Mouse (Mus musculus) neural tube, embryonic 11.5 days (tissue): Measurements from ENCODE around the gene C6. TPM values are rescaled to one million over a fixed set of nuclear protein-coding genes. Genes with fewer than 3 reads are reported as not detected.

ENCODE experiments used
- ATAC-seq: fragments of 200-750 bp; cut with Nextera tagmentation; 2 replicates; pipeline ENCODE4 v1.8.0; 2017; ENCODE audit warnings: moderate number of reproducible peaks, mild to moderate bottlenecking, moderate TSS enrichment, moderate library complexity; ENCODE audit not compliant: insufficient read depth, low FRiP score, low TSS enrichment
- DNase-seq: peaks from one replicate; pipeline ENCODE4 v3.0.0-alpha.2; 2015; ENCODE audit warnings: low spot score
- H3K27ac ChIP-seq: fragments of 300-500 bp; sonication (generic); 2 replicates; pipeline ENCODE4 v1.5.1; 2014; ENCODE audit warnings: low read depth, mild to moderate bottlenecking, low read length
- H3K27me3 ChIP-seq: fragments of 300-500 bp; sonication (generic); 2 replicates; pipeline ENCODE4 v1.6.1; 2014; ENCODE audit warnings: mild to moderate bottlenecking, low read length, mixed read lengths; ENCODE audit not compliant: control insufficient read depth, insufficient read depth
- H3K36me3 ChIP-seq: fragments of 300-500 bp; sonication (generic); 2 replicates; pipeline ENCODE4 v1.6.1; 2014; ENCODE audit warnings: mild to moderate bottlenecking, low read length, moderate library complexity, mixed read lengths; ENCODE audit not compliant: control insufficient read depth, insufficient read depth
- H3K4me1 ChIP-seq: fragments of 300-500 bp; sonication (generic); 2 replicates; pipeline ENCODE4 v1.6.1; 2014; ENCODE audit warnings: low read length, mixed read lengths; ENCODE audit not compliant: control insufficient read depth, insufficient read depth
- H3K4me2 ChIP-seq: fragments of 300-500 bp; sonication (generic); 2 replicates; pipeline ENCODE4 v1.6.1; 2014; ENCODE audit warnings: low read depth, mild to moderate bottlenecking, moderate library complexity
- H3K4me3 ChIP-seq: fragments of 300-500 bp; sonication (generic); 2 replicates; pipeline ENCODE4 v1.5.1; 2014; ENCODE audit warnings: low read depth, low read length
- H3K9ac ChIP-seq: fragments of 300-500 bp; sonication (generic); 2 replicates; pipeline ENCODE4 v1.6.1; 2014; ENCODE audit warnings: mild to moderate bottlenecking, low read length
- H3K9me3 ChIP-seq: fragments of 300-500 bp; sonication (generic); 2 replicates; pipeline ENCODE4 v1.6.1; 2016; ENCODE audit warnings: low read length; ENCODE audit not compliant: control insufficient read depth
- WGBS: fragments of 180-500 bp; shearing (Covaris S2); extraction: QIAGEN DNeasy Blood & Tissue Kit; methylation state at CpG from one replicate; pipeline ENCODE4 v1.1.7; 2014; 5-methylcytosine and 5-hydroxymethylcytosine counted together
- polyA plus RNA-seq: library from polyadenylated mRNA; unstranded; fragments of >200 nt; fragmentation: Nextera tagmentation; extraction: Ambion mirVana; gene quantifications from 2 replicates; pipeline ENCODE4 v1.2.1, GENCODE M21; 2014

The C6 gene
- polyA plus RNA-seq, 1 experiment from 2014 or later = not detected

- no peak overlapping the region for H3K4me2 ChIP-seq
- H3K9me3 ChIP-seq = peaks cover 3% of the 10 kb centered on the region; the same call in 1 of the 2 replicates
- no peaks in the 10 kb centered on the region for H3K36me3 ChIP-seq
- no peak overlapping the region for H3K27ac ChIP-seq
- H3K27me3 ChIP-seq = no peaks in the 10 kb centered on the region
- no peak for DNase-seq
- H3K4me1 ChIP-seq = no peaks in the 10 kb centered on the region
- H3K9ac ChIP-seq = no peak overlapping the region
- no peak for ATAC-seq
- H3K4me3 ChIP-seq = no peak overlapping the region
- WGBS = 90% methylated on average over 5 of the region's 5 CpGs
Measured at GRCm38 (mm10) chr15:4814976-4815375, 88.0 kb downstream of the C6 start.

DNA sequence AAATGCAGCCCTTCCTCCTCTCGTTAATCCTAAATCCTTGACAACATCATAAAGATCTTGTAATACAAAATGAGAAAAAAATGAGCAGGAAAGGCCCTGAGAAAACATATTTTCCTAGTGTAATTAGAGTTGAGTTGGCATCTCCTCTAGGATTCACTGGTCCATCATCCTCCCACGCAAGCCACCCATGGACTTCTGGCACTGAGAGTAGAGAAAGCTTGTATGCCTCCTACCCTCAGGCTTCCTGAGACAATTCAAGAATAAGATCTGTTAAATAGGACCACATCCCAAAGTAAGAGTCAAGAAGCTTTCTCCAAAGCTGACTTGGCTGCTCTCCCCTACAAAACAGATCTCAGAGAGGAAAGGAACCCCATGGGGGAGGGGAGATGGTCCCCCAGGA is 88.7 kb downstream of the C6 start:
- H3K27ac ChIP-seq = no peak overlapping the region
- DNase-seq (no peak), ATAC-seq (no peak)
- H3K4me1 ChIP-seq = no peaks in the 10 kb centered on the region
- H3K9ac ChIP-seq = no peak overlapping the region
- H3K4me2 ChIP-seq = no peak overlapping the region
- H3K4me3 ChIP-seq = no peak overlapping the region
- no peaks in the 10 kb centered on the region for H3K27me3 ChIP-seq
- 92% methylated on average over 2 of the region's 2 CpGs for WGBS
- H3K9me3 ChIP-seq = peaks cover 3% of the 10 kb centered on the region; the same call in 1 of the 2 replicates
- H3K36me3 ChIP-seq = no peaks in the 10 kb centered on the region

DNA sequence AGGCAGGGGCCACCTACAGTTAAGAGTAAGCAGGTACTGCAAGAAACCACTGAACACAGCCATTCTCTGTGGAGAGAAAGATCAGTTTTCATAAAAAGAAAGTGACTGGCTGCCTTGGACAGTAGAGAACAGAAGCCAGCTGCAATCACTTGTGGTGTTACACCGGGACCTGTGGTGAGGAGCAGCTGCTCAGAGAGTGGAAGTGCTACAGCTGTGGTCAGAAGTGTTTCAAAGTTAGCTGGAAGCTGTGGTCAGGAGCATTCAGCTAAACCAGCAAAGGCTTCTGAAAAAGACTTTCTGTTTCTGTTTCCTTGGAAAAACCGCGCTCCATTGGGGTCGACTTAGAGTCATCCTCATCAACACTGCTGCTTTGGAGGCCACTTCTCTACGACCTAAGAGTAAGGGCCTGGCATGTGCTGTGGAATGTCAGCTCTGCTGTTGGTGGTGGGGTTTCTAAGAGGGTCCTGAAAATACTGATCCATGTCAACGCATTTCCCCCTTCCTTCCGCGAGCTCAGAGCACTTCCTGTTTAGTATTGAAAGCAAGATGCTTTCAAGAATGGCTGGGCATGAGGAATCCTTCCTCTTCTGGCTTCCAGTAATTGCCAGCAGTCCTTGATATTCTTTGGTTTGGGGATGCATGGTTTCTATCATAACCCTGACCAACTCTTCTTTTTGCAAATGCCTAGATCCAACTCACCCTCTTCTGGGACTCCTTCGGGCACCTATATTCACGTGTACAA is 89.9 kb downstream of the C6 start:
- Histone ChIP-seq H3K9me3 (peaks cover 3% of the 10 kb centered on the region; the same call in 1 of the 2 replicates), H3K27me3 (no peaks in the 10 kb centered on the region), H3K4me1 (no peaks in the 10 kb centered on the region), H3K9ac (no peak overlapping the region), H3K4me2 (no peak overlapping the region), H3K4me3 (no peak overlapping the region), H3K36me3 (no peaks in the 10 kb centered on the region), H3K27ac (no peak overlapping the region)
- ATAC-seq (no peak), DNase-seq (no peak)
- 91% methylated on average over 10 of the region's 10 CpGs for WGBS

DNA sequence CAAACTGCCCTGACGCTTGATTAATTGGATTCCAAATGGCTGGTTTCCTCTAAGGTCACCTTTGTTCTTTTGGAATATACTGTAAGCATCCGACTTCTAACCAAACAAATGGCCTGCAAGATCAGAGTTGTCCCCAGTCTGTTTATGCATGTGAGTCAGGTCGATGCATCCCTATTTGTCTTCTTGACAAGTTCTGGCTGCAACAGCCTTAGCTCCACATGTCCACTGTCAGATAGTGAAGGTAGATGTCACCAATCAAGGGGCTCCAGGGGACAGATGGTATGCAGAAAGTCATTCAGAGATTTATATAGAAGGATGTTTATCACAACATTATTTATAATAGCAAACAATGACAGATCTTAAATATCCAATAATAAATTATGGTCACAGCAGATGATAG is 91.5 kb downstream of the C6 start:
- Histone ChIP-seq H3K9ac (no peak overlapping the region), H3K27ac (no peak overlapping the region), H3K9me3 (peaks cover 3% of the 10 kb centered on the region; the same call in 1 of the 2 replicates), H3K4me3 (no peak overlapping the region), H3K4me1 (no peaks in the 10 kb centered on the region), H3K27me3 (no peaks in the 10 kb centered on the region), H3K36me3 (no peaks in the 10 kb centered on the region), H3K4me2 (no peak overlapping the region)
- DNase-seq (no peak), ATAC-seq (no peak)
- WGBS = 64% methylated on average over 3 of the region's 3 CpGs

DNA sequence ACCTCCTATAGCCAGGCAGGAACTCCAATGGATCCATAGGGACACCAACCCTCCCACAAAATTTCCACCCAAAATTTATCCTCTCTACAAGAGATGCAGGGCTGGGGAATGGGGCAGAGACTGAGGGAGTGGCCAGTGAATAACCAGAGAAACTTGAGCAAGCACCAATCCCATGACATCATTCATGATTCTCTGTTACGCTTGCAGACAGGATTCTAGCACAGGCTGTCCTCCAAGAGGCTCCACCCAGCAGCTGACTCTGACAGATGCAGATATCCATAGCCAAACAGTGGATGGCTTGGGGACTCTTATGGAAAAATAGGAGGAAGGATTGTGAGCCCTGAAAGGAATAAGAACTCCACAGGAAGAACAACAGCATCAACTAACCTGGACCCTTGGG is 94.2 kb downstream of the C6 start:
- Histone ChIP-seq H3K4me3 (no peak overlapping the region), H3K9ac (no peak overlapping the region), H3K36me3 (no peaks in the 10 kb centered on the region), H3K4me1 (no peaks in the 10 kb centered on the region), H3K4me2 (no peak overlapping the region), H3K9me3 (peaks cover 3% of the 10 kb centered on the region; the same call in 1 of the 2 replicates), H3K27me3 (no peaks in the 10 kb centered on the region), H3K27ac (no peak overlapping the region)
- WGBS = 67% methylated on average over 1 of the region's 1 CpGs
- DNase-seq (no peak), ATAC-seq (no peak)

DNA sequence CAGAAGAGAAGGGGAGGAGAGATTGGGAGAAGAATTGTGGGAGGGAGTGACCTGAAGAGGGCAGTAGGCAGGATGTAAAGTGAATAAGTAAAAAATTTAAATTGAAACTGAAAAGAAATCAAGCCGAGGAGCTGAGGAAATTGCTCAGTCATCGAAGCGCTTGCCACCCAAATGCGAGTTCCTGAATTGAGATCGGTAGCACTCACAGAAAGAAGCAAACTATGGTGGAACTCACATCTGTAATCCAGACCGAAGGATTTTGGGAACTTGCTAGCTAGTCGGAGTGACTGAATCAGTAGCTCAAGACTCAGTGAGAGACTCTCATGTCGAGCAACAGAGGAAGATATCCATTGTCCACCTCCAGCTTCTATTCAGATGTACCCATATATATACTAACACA is 94.8 kb downstream of the C6 start:
- Histone ChIP-seq H3K4me1 (no peaks in the 10 kb centered on the region), H3K36me3 (no peaks in the 10 kb centered on the region), H3K4me2 (no peak overlapping the region), H3K27me3 (no peaks in the 10 kb centered on the region), H3K9ac (no peak overlapping the region), H3K9me3 (peaks cover 2% of the 10 kb centered on the region; the same call in 1 of the 2 replicates), H3K27ac (no peak overlapping the region), H3K4me3 (no peak overlapping the region)
- ATAC-seq (no peak), DNase-seq (no peak)
- WGBS = 94% methylated on average over 8 of the region's 8 CpGs

DNA sequence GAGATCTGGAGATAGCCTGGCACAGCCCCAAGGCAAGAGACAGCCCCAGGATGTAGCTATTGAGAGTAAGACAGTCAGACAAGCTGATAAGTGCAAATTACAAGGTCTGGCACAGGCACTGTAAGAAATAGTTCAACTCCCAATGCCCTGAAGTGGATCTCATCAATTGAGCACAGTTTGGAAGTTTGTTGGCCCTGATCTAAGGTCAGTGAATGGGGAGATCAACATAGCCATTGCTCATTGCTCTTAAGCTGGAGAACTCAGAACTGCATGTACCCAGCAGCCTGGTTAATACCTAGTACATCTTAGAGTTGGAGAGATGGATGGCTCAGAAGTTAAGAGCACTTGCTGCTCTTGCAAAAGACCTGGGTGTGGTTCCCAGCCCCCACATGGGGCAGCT is 100.8 kb downstream of the C6 start:
- Histone ChIP-seq H3K4me1 (no peaks in the 10 kb centered on the region), H3K9me3 (no peaks in the 10 kb centered on the region), H3K9ac (no peak overlapping the region), H3K4me3 (no peak overlapping the region), H3K36me3 (no peaks in the 10 kb centered on the region), H3K4me2 (no peak overlapping the region), H3K27ac (no peak overlapping the region), H3K27me3 (no peaks in the 10 kb centered on the region)
- ATAC-seq = no peak
- DNase-seq = no peak

GRCm38 (mm10) chr15:4836354-4836753 is 109.4 kb downstream of the C6 start:
- ATAC-seq (no peak), DNase-seq (no peak)
- Histone ChIP-seq H3K4me1 (no peaks in the 10 kb centered on the region), H3K9ac (no peak overlapping the region), H3K9me3 (no peaks in the 10 kb centered on the region), H3K4me3 (no peak overlapping the region), H3K27ac (no peak overlapping the region), H3K27me3 (no peaks in the 10 kb centered on the region), H3K36me3 (no peaks in the 10 kb centered on the region), H3K4me2 (no peak overlapping the region)
- WGBS = 87% methylated on average over 3 of the region's 3 CpGs

DNA sequence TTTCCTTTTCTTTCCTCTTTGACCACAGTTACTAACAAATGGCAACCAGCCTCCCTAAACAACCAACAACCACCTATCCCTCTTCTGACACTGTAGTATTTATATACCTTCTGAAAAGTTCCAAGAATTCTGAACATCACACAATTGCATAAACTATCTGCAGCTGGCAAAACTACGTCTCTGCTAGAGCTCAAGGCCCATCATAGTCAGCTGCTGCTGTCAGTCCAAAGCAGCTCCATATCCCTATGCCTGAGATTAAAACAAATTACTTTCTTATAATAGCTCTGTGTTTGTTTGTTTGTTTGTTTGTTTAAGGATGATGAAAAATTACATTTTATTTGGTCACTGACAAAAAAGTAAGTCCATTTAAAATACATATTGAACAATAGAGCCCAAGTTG is 123.0 kb downstream of the C6 start:
- 98% methylated on average over 1 of the region's 1 CpGs for WGBS

More for the DNA sequence above, 123.0 kb downstream of the C6 start:
- H3K27me3 ChIP-seq = no peaks in the 10 kb centered on the region
- ATAC-seq (no peak), DNase-seq (no peak)
- H3K4me3 ChIP-seq = no peak overlapping the region
- no peaks in the 10 kb centered on the region for H3K36me3 ChIP-seq
- H3K9me3 ChIP-seq = no peaks in the 10 kb centered on the region
- H3K4me2 ChIP-seq = no peak overlapping the region
- H3K27ac ChIP-seq = no peak overlapping the region
- no peak overlapping the region for H3K9ac ChIP-seq
- H3K4me1 ChIP-seq = no peaks in the 10 kb centered on the region
